Mouse (Mus musculus) central nervous system, embryonic 18 days (tissue): ENCODE data around the gene Tent2. TPM values are rescaled to one million over a fixed set of nuclear protein-coding genes. Genes with fewer than 3 reads are reported as not detected.

Experiments used
- polyA plus RNA-seq: library from polyadenylated mRNA; depleted of rRNA; stranded (reverse); fragments of >200 nt; gene quantifications from 2 replicates; pipeline ENCODE4 v1.2.3, GENCODE M21; 2012; rRNA removed

Tent2 gene
- 46.7 and 47.4 TPM in 2 replicates for polyA plus RNA-seq

GRCm38 (mm10) chr13:93191831-93192645, at the start of gene Tent2:
Gene Tent2 (minus strand): TSS chr13:93192385.

GRCm38 (mm10) chr13:93144336-93145167, 47.6 kb downstream of the Tent2 start, which contains the start of gene Cmya5:
Gene Cmya5 (minus strand): TSS chr13:93144724.

Other genes starting within 250 kb of the Tent2 start
- 0.27 and 0.62 TPM in 2 replicates for gene Cmya5, start 47.7 kb downstream of the Tent2 start, polyA plus RNA-seq
- 27.7 and 28.2 TPM in 2 replicates for gene Homer1, start 107.2 kb upstream of the Tent2 start, polyA plus RNA-seq